Mouse (Mus musculus): Measurements from ENCODE around the gene Unc5c. TPM values are rescaled to one million over a fixed set of nuclear protein-coding genes. Genes with fewer than 3 reads are reported as not detected.
A peak's percentile ranks its signal among the peaks of the same experiment; 100 is the strongest.

Unc5c gene
- total RNA-seq, 2 experiments from 2014 or later = 40.6 to 44.4 TPM

- no peak for DNase-seq (ENCODE audit: low spot score in 2 of 2)
Measured at GRCm38 (mm10) chr3:141596881-141597280, 131.9 kb downstream of the Unc5c start.

- no peak for DNase-seq (ENCODE audit: low spot score in 2 of 2)
Measured at GRCm38 (mm10) chr3:141597974-141598373, 133.0 kb downstream of the Unc5c start.

- no peak for DNase-seq (ENCODE audit: low spot score in 2 of 2)
Measured at GRCm38 (mm10) chr3:141598936-141599335, 133.9 kb downstream of the Unc5c start.

GRCm38 (mm10) chr3:141601072-141601549 lies 136.1 kb downstream of the Unc5c start:
- DNase-seq (ENCODE audit: low spot score in 2 of 2) = no peak

- peak in 1 of 2 experiments; percentile 46 for DNase-seq (ENCODE audit: low spot score in 2 of 2)
Measured at GRCm38 (mm10) chr3:141616718-141617117, 151.7 kb downstream of the Unc5c start.

GRCm38 (mm10) chr3:141618675-141619074 lies 153.7 kb downstream of the Unc5c start:
- no peak for DNase-seq (ENCODE audit: low spot score in 2 of 2)

- no peak for DNase-seq (ENCODE audit: low spot score in 2 of 2)
Measured at GRCm38 (mm10) chr3:141621496-141621895, 156.5 kb downstream of the Unc5c start.

GRCm38 (mm10) chr3:141626935-141627638 lies 162.1 kb downstream of the Unc5c start:
- no peak for DNase-seq (ENCODE audit: low spot score in 2 of 2)

- DNase-seq (ENCODE audit: low spot score in 2 of 2) = no peak
Measured at GRCm38 (mm10) chr3:141627639-141627977, 162.6 kb downstream of the Unc5c start.

- DNase-seq (ENCODE audit: low spot score in 2 of 2) = no peak
Measured at GRCm38 (mm10) chr3:141629431-141629830, 164.4 kb downstream of the Unc5c start.

GRCm38 (mm10) chr3:141637900-141638299 lies 172.9 kb downstream of the Unc5c start:
- no peak for DNase-seq (ENCODE audit: low spot score in 2 of 2)

GRCm38 (mm10) chr3:141644264-141644663 lies 179.2 kb downstream of the Unc5c start:
- DNase-seq (ENCODE audit: low spot score in 2 of 2) = no peak

GRCm38 (mm10) chr3:141646588-141646987 lies 181.6 kb downstream of the Unc5c start:
- DNase-seq (ENCODE audit: low spot score in 2 of 2) = no peak

- DNase-seq (ENCODE audit: low spot score in 2 of 2) = no peak
Measured at GRCm38 (mm10) chr3:141650658-141651057, 185.6 kb downstream of the Unc5c start.

GRCm38 (mm10) chr3:141653915-141654314 lies 188.9 kb downstream of the Unc5c start:
- DNase-seq (ENCODE audit: low spot score in 2 of 2) = peak in 1 of 2 experiments; percentile 64

- DNase-seq (ENCODE audit: low spot score in 2 of 2) = no peak
Measured at GRCm38 (mm10) chr3:141659041-141659789, 194.2 kb downstream of the Unc5c start.

- DNase-seq (ENCODE audit: low spot score in 2 of 2) = no peak
Measured at GRCm38 (mm10) chr3:141660065-141661062, 195.3 kb downstream of the Unc5c start.

- no peak for DNase-seq (ENCODE audit: low spot score in 2 of 2)
Measured at GRCm38 (mm10) chr3:141689113-141689512, 224.1 kb downstream of the Unc5c start.

GRCm38 (mm10) chr3:141690676-141691075 lies 225.7 kb downstream of the Unc5c start:
- DNase-seq (ENCODE audit: low spot score in 2 of 2) = no peak

- no peak for DNase-seq (ENCODE audit: low spot score in 2 of 2)
Measured at GRCm38 (mm10) chr3:141691418-141691817, 226.4 kb downstream of the Unc5c start.

GRCm38 (mm10) chr3:141691846-141692245 lies 226.8 kb downstream of the Unc5c start:
- DNase-seq (ENCODE audit: low spot score in 2 of 2) = no peak

All from layer of hippocampus, adult 18-20 months (tissue).